Mouse (Mus musculus) macrophage (primary cell): Measurements from ENCODE around the gene Gm21961. TPM values are rescaled to one million over a fixed set of nuclear protein-coding genes. Genes with fewer than 3 reads are reported as not detected.
"Not testable (repeated sequence)": the region's sequence is repeated elsewhere in the genome, so short reads cannot be mapped to it uniquely, and the experiment has no call there.

Experiments used
- H3K27ac ChIP-seq: fragments of 350-480 bp; formaldehyde crosslinking; 2 replicates; pipeline ENCODE4 v1.9.0; 2021
- H3K36me3 ChIP-seq: fragments of 350-480 bp; formaldehyde crosslinking; 2 replicates; pipeline ENCODE4 v1.9.0; 2021; ENCODE audit errors: inconsistent target
- H3K4me3 ChIP-seq: fragments of 350-480 bp; formaldehyde crosslinking; 2 replicates; pipeline ENCODE4 v1.9.0; 2021; ENCODE audit errors: inconsistent target
- H3K79me2 ChIP-seq: fragments of 350-480 bp; formaldehyde crosslinking; 2 replicates; pipeline ENCODE4 v1.9.0; 2021; ENCODE audit errors: inconsistent target
- WGBS: methylation state at CpG from one replicate; pipeline ENCODE4 v1.1.7; 2026; ENCODE audit warnings: inconsistent platforms; ENCODE audit not compliant: missing documents; 5-methylcytosine and 5-hydroxymethylcytosine counted together
- polyA plus RNA-seq: library from polyadenylated mRNA; stranded (reverse); fragments of 250-400 nt; gene quantifications from 3 replicates; pipeline ENCODE4 v1.2.4, GENCODE M21; 2018; ENCODE audit warnings: inconsistent platforms
- total RNA-seq, 78 experiments: library from RNA; depleted of rRNA; stranded (reverse); fragments of 250-400 nt; gene quantifications; 1 replicate in 9 of 78; 2 replicates in 24 of 78; 3 replicates in 43 of 78; 4 replicates in 2 of 78; pipeline ENCODE4 v1.2.4; 2018; ENCODE audit warnings: inconsistent platforms in 56 of 78

Gene Gm21961
- not detected for total RNA-seq (2018; cell fraction: chromatin; rRNA removed)
- not detected for total RNA-seq (2018; cell fraction: cytosol; rRNA removed)
- total RNA-seq (2018; cell fraction: nucleus; rRNA removed) = not detected
- not detected in 3 replicates for polyA plus RNA-seq

GRCm38 (mm10) chr15:65014804-65015203 is at the start of gene Gm21961:
Gene Gm21961 (minus strand): TSS chr15:65014904.
- WGBS = 84% methylated on average over 5 of the region's 5 CpGs
- no peak within 1 kb of the TSS for H3K4me3 ChIP-seq
- no peaks in the 10 kb centered on the region for H3K36me3 ChIP-seq
- H3K79me2 ChIP-seq = no peaks in the 10 kb centered on the region
- no peak within 1 kb of the TSS for H3K27ac ChIP-seq

- WGBS = 67% methylated on average over 4 of the region's 4 CpGs
- Histone ChIP-seq H3K79me2 (no peaks in the 10 kb centered on the region), H3K4me3 (no peak overlapping the region), H3K27ac (no peak overlapping the region), H3K36me3 (no peaks in the 10 kb centered on the region)
These were observed 27.3 kb upstream of the Gm21961 start for GRCm38 (mm10) chr15:65041999-65042398.

GRCm38 (mm10) chr15:65039216-65039615 is 24.5 kb upstream of the Gm21961 start:
- not testable (repeated sequence) for H3K36me3 ChIP-seq, H3K27ac ChIP-seq, H3K79me2 ChIP-seq

DNA sequence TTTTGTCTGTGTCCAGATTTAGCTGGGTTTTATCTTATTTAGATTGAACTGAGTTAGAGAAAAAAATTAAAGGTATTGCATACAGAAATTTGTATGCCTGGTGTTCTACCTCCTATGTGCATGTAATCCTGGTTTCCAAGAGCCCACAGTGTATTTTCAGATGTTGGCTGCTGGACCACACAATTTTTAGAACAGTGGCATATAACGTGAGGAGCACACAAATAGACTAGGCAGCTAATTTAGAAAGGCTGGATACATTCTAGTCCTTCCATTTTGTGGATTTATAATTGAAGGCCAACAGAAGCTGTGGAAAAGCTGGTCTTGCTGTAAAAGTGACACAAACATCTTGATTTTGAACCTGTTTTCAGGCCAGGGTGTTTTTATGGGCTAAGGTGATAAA is 3.3 kb upstream of the Gm21961 start:
- H3K36me3 ChIP-seq = no peaks in the 10 kb centered on the region
- no peak overlapping the region for H3K27ac ChIP-seq
- H3K79me2 ChIP-seq = no peaks in the 10 kb centered on the region
- 81% methylated on average over 1 of the region's 1 CpGs for WGBS
- no peak overlapping the region for H3K4me3 ChIP-seq

More at GRCm38 (mm10) chr15:65039216-65039615, 24.5 kb upstream of the Gm21961 start:
- H3K4me3 ChIP-seq = not testable (repeated sequence)

- H3K79me2 ChIP-seq = no peaks in the 10 kb centered on the region
- H3K36me3 ChIP-seq = no peaks in the 10 kb centered on the region
- no peak overlapping the region for H3K27ac ChIP-seq
- no peak overlapping the region for H3K4me3 ChIP-seq
These were observed 8.5 kb downstream of the Gm21961 start for GRCm38 (mm10) chr15:65006177-65006576.

- no peak overlapping the region for H3K4me3 ChIP-seq
- no peaks in the 10 kb centered on the region for H3K79me2 ChIP-seq
- H3K36me3 ChIP-seq = no peaks in the 10 kb centered on the region
- H3K27ac ChIP-seq = no peak overlapping the region
- WGBS = 85% methylated on average over 4 of the region's 4 CpGs
These were observed 20.2 kb downstream of the Gm21961 start for GRCm38 (mm10) chr15:64994498-64994897.

- Histone ChIP-seq H3K36me3 (no peaks in the 10 kb centered on the region), H3K79me2 (no peaks in the 10 kb centered on the region), H3K27ac (no peak overlapping the region), H3K4me3 (no peak overlapping the region)
- WGBS = 68% methylated on average over 2 of the region's 2 CpGs
These were observed 34.7 kb downstream of the Gm21961 start for GRCm38 (mm10) chr15:64979976-64980375.

DNA sequence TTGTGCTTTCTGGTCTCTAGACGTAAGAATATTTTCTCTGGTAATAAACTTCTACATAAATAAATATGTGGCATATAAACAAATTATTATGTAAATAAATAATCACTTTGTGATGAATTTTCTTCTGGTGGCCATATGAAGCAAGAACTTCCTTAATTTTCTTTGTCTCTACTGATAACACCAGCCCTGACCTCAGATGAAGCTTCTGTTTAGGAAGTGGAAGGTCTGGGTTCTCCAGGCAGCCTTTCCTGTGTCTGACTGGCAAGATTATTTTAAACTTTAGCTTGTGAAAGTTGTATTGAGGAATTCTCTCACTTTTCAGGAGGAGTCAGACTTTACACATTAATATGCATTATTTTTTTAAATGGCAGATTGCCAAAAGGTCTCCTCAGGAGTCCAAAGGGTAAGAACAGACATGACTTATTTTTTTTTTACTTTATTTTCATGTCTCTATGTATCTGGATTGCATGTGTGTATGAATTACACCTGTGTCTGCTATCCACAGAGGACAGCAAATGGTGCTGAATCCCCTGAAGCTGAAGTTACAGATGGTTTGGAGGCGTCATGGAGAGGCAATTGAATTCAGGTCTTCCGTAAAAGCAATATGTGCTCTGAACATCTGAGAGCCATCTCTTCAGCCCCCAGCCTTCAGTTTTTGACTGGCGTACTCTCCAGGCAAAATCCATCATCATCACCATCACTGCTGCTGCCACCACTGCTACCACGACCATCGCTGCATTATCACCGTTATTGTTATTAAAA is 38.5 kb downstream of the Gm21961 start:
- no peak overlapping the region for H3K27ac ChIP-seq
- H3K36me3 ChIP-seq = no peaks in the 10 kb centered on the region
- WGBS = 84% methylated on average over 7 of the region's 7 CpGs
- H3K4me3 ChIP-seq = no peak overlapping the region
- H3K79me2 ChIP-seq = no peaks in the 10 kb centered on the region

Other genes with a start within 250 kb of the Gm21961 start
- not detected in 3 replicates for gene Gm21798, start 197.2 kb downstream of the Gm21961 start, polyA plus RNA-seq